Mouse (Mus musculus): ENCODE measurements at regions not wholly inside any gene's neighbourhood (a gene's known extent, or its start where the extent isn't known, plus 50 kb on each side); places are given as distances from the start of the nearest gene placed in this dataset.

- TF ChIP-seq CTCF (IDR thresholded peaks at IDR 0.05; ENCODE audit: borderline replicate concordance, insufficient read depth, low read depth, low read length) (no peak), POLR2A (IDR thresholded peaks at IDR 0.05; ENCODE audit: borderline replicate concordance, insufficient read depth, low read length) (no peak)
Observed at GRCm38 (mm10) chr4:11903861-11904260, 77.2 kb downstream of the Gm10604 start.

Measured in cerebellum, adult 2 months (tissue).